Mouse (Mus musculus) ES-Bruce4 (cell line): ENCODE measurements at regions not wholly inside any gene's neighbourhood (a gene's known extent, or its start where the extent isn't known, plus 50 kb on each side); places are given as distances from the start of the nearest gene placed in this dataset.

Source experiments
- CTCF ChIP-seq: IDR thresholded peaks from one replicate; pipeline ENCODE4 v1.8.1; 2011; ENCODE audit warnings: low read depth, low read length
- POLR2A ChIP-seq: IDR thresholded peaks from one replicate; pipeline ENCODE4 v1.8.1; 2011; ENCODE audit warnings: low read length; ENCODE audit not compliant: insufficient read depth

GRCm38 (mm10) chr12:15966631-15967030 lies 149.9 kb upstream of the Trib2 start:
- TF ChIP-seq CTCF (no peak), POLR2A (no peak)
